Mouse (Mus musculus): ENCODE measurements at regions not wholly inside any gene's neighbourhood (a gene's known extent, or its start where the extent isn't known, plus 50 kb on each side); places are given as distances from the start of the nearest gene placed in this dataset.

DNA sequence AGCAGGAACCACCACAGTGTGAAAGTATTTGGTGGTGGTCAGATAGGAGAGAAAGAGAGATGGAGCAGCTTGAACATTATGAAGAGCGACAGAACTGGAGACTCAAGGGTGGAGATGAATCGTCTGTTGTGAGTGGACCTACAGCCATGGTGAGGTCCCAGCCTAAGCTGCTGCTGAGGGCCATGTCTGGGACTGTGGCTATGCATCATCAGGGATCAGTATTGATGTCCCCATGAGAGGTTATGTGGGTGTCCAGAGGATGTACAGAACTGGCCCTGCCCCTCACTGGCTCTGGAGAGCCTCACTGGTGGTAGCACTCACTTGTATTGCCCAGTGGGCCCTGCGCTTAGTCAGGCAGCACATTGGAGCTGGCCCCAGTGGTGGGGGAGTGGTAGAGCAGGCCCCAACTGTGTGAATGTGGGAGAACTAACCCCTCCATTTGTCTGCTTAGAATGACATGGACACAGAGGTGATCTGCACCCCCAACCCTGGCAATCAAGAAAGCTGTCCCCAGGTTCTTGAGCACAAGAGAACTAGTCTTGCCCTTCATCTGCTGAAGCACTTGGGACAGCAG, 64.5 kb upstream of the Otogl start:
- no peak for TF ChIP-seq CTCF (IDR thresholded peaks at IDR 0.05)
- ChIA-PET POLR2A (no interaction called here), CTCF (interaction anchor here (1.1 to 1.3 kb wide), 2 partner anchors 9 to 11 kb away, joined by 3 to 4 read pairs; no protein-coding TSS in a partner anchor)
- DNase-seq (ENCODE audit: low read depth, low spot score) (no peak), ATAC-seq (no peak)
- H3K27me3 ChIP-seq: no peaks in the 10 kb centered on the region
- in situ Hi-C loops (cut with MboI; ENCODE audit: low pct_unique_long_range_greater_than_20kb): no loop called here

DNA sequence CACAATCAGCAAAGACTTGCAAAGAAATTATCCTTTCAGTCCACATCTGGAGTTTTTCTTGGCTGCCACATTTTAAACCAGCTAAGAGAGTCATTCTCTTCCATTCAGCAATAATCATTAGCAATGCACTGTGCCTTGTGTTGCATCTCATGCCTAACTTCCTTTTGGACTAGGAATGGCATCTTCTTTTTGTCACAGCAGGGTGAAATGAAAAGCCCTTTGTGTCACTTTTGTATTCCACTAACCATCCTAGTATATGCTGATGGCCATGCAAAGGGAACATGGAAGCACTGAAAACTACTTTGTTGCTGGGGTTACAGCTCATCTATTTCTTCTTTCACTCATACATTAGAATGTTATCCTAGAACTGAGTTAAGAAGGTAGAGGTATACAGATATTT, 59.8 kb upstream of the Otogl start:
- ATAC-seq (no peak), DNase-seq (ENCODE audit: low read depth, low spot score) (no peak)
- ChIA-PET CTCF (no interaction called here), POLR2A (no interaction called here)
- TF ChIP-seq CTCF (IDR thresholded peaks at IDR 0.05): no peak
- no peaks in the 10 kb centered on the region for H3K27me3 ChIP-seq
- in situ Hi-C loops (cut with MboI; ENCODE audit: low pct_unique_long_range_greater_than_20kb): no loop called here

DNA sequence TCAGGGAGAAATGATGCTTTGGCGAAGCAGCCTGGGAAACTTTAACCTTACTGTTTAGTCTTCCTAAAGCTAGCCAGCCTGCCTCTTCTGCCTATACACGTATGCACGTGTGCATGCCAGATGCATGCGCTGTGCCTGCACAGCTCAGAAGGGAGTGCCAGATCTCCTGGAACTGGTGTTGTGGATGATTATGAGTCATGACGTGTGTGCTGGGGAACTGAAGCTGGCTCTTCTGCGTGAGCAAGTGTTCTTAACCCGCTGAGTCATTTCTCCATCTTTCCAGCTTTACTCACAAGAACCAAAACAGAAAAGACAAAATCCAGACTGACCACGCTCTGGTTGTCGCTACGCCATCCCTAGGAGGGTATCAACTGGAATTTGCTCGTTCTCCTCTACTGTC, 55.1 kb upstream of the Otogl start:
- POLR2A ChIA-PET: no interaction called here
- CTCF ChIA-PET: interaction anchor here (0.7 to 1.5 kb wide), 2 partner anchors 10 to 29 kb away, joined by 3 read pairs; no protein-coding TSS in a partner anchor
- DNase-seq (ENCODE audit: low read depth, low spot score) (peak; percentile 10), ATAC-seq (no peak)
- in situ Hi-C loops (cut with MboI; ENCODE audit: low pct_unique_long_range_greater_than_20kb): no loop called here
- no peak for TF ChIP-seq CTCF (IDR thresholded peaks at IDR 0.05)
- H3K27me3 ChIP-seq: peaks cover 9% of the 10 kb centered on the region

DNA sequence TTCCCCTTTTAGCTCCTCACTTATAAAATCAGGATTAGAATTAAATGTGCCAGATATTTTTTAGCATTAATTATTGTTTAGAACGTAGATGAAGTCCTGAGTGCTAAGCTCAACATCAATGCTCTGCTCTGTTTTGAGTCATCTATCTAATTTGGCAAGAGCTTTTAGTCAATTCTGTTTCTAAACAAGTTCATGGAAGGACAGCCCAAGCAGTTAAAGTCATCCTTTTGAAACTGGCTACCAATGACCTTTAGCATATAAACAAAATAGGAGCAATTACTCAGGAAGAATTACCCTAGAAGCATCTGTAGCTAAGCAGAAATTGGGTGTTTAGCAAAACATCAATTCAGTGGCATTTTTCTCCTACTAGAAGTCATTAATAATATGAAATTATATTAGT, 52.1 kb upstream of the Otogl start:
- ChIA-PET POLR2A (no interaction called here), CTCF (no interaction called here)
- H3K27me3 ChIP-seq: peaks cover 9% of the 10 kb centered on the region
- ATAC-seq (no peak), DNase-seq (ENCODE audit: low read depth, low spot score) (no peak)
- no peak for TF ChIP-seq CTCF (IDR thresholded peaks at IDR 0.05)
- in situ Hi-C loops (cut with MboI; ENCODE audit: low pct_unique_long_range_greater_than_20kb): no loop called here

DNA sequence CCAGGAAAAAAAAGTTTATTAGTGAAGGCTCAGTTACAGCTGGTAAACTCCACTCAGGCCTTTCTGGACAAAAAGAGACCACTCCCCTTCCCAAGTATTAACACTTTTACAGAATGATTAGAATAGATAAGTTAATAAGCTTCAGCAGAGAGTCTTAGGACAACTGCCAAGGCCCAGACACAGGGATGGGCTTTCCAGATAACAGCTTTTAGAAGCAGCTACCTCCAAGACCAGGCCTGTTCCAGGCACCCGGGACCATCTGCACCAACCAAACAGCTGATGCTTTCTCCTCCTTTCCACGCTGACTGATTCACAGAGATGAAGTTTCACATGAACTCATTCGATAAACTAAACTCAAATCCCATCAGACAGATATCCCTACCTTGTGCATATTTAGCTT, 50.2 kb upstream of the Otogl start:
- no peak for ATAC-seq
- no peak for DNase-seq (ENCODE audit: low read depth, low spot score)
- POLR2A ChIA-PET: no interaction called here
- TF ChIP-seq CTCF (IDR thresholded peaks at IDR 0.05): no peak
- CTCF ChIA-PET: interaction anchor here (0.9 kb wide), 1 partner anchor 12 kb away, joined by 3 read pairs; no protein-coding TSS in a partner anchor
- H3K27me3 ChIP-seq: peaks cover 9% of the 10 kb centered on the region
- in situ Hi-C loops (cut with MboI; ENCODE audit: low pct_unique_long_range_greater_than_20kb): no loop called here
